In the genomic region with DNA sequence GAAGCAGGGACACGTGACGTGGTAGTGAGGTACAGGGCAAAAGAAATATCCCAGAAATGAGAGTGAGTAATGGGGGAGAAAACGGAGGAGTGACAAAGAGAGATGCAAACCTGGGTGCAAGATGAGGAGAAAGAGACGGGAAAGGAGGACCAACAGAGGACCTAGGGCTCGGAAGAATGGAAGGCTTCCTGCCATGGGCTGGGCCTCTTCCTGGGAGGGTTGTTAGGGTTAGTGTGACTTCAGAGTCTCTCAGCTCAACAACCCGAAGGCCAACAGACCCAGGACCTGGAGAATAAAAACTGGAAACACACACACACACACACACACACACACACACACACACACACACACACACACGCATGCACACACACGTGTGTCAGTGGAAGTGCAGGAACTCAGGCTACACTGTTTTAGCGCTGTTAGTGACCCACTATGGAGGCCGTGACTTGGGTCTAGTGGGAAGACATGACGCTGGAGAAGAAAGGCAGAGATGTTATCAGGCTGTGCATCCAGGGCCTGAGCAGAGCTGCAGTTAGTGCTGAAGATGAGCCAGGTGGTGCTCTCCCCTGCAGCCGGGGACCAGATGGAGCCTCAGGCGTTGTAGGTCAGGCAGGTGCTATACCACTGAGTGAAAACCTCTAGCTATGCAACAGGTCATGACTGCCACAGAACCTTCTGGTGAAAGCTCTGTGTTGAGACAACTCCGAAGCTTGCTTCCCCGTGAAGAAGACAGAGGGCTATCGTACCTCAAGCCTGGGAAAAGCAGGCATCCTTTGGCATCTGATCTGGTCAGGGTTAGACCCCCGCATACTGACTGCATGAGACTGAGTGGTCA, we compare ENCODE assay signal across 8 mouse cellular contexts. TPM values are rescaled to one million over a fixed set of nuclear protein-coding genes. Genes with fewer than 3 reads are reported as not detected.
DNase-seq lines count a peak whose midpoint lies in the region; ATAC-seq and TF ChIP-seq lines count a peak whose summit lies in the region.

No protein-coding gene starts in this region.

- peaks cover 26% of the 10 kb centered on the region for H3K4me1 ChIP-seq in heart, adult 2 months (ENCODE audit: control insufficient read depth, insufficient read depth, low read length)
- peaks cover 33% of the 10 kb centered on the region for H3K4me1 ChIP-seq in forebrain, embryonic 13.5 days
- peaks cover 18% of the 10 kb centered on the region for H3K4me1 ChIP-seq in intestine, embryonic 16.5 days (ENCODE audit: control insufficient read depth, insufficient read depth, low read length)
- peaks cover 17% of the 10 kb centered on the region for H3K4me1 ChIP-seq in stomach, embryonic 15.5 days

- peaks cover under 1% of the 10 kb centered on the region; the same call in 1 of the 2 replicates for H3K36me3 ChIP-seq in heart, adult 2 months (ENCODE audit: control insufficient read depth, insufficient read depth, low read length)
- no peaks in the 10 kb centered on the region for H3K36me3 ChIP-seq in forebrain, embryonic 13.5 days (ENCODE audit: poor library complexity, severe bottlenecking)
- H3K36me3 ChIP-seq in intestine, embryonic 16.5 days (ENCODE audit: control insufficient read depth, insufficient read depth, low read length): no peaks in the 10 kb centered on the region
- no peaks in the 10 kb centered on the region for H3K36me3 ChIP-seq in stomach, embryonic 15.5 days

- H3K79me2 ChIP-seq in heart, adult 2 months (replicated peaks; ENCODE audit: control insufficient read depth, insufficient read depth, low read length): no peaks in the 10 kb centered on the region

- peak in 1 of 2 experiments; percentile 48 for DNase-seq in heart, adult 2 months
- DNase-seq in heart, postnatal 25 days (ENCODE audit: low spot score): no peak
- DNase-seq in MN1 (ENCODE audit: low spot score): peak; percentile 22
- DNase-seq in left cerebral cortex, adult 9 months (ENCODE audit: low spot score in 2 of 2): no peak
- DNase-seq in layer of hippocampus, adult 18-20 months (ENCODE audit: low spot score in 2 of 2): no peak

- no peak for TF ChIP-seq EP300 in heart, adult 2 months (IDR thresholded peaks at IDR 0.05; ENCODE audit: insufficient read depth, low read depth, low read length)

- no peaks in the 10 kb centered on the region for H3K27me3 ChIP-seq in heart, adult 2 months (ENCODE audit: control insufficient read depth, insufficient read depth, low read length)
- H3K27me3 ChIP-seq in forebrain, embryonic 13.5 days: peaks cover 43% of the 10 kb centered on the region
- H3K27me3 ChIP-seq in intestine, embryonic 16.5 days (replicated peaks; ENCODE audit: control insufficient read depth, insufficient read depth, low read length): 0 out of 2 replicates have a peak, but pooled peaks cover 2% of the 10 kb centered on the region
- H3K27me3 ChIP-seq in stomach, embryonic 15.5 days (replicated peaks): peaks cover 6% of the 10 kb centered on the region; the same call in 1 of the 2 replicates

- WGBS in heart, adult 2 months: 63% methylated on average over 17 of the region's 17 CpGs
- WGBS in forebrain, embryonic 13.5 days: 28% methylated on average over 17 of the region's 17 CpGs
- 47% methylated on average over 17 of the region's 17 CpGs for WGBS in intestine, embryonic 16.5 days
- 51% methylated on average over 17 of the region's 17 CpGs for WGBS in stomach, embryonic 15.5 days

- no peak for TF ChIP-seq POLR2A in heart, adult 2 months (IDR thresholded peaks at IDR 0.05; ENCODE audit: insufficient read depth, low read depth, low read length)

- intact Hi-C loops in heart, adult 2 months (cut with DNase I): loop anchor here (1.0 to 10.0 kb wide), 3 partner anchors 57 to 405 kb away; a partner anchor contains a TSS
- intact Hi-C loops in heart, postnatal 25 days (cut with DNase I): loop anchor here (1.0 to 5.0 kb wide), 3 partner anchors 57 to 402 kb away; no protein-coding TSS in a partner anchor

- H3K27ac ChIP-seq in heart, adult 2 months: peak overlapping the region; percentile 92
- H3K27ac ChIP-seq in forebrain, embryonic 13.5 days: no peak overlapping the region
- H3K27ac ChIP-seq in intestine, embryonic 16.5 days (ENCODE audit: low read length): no peak overlapping the region
- no peak overlapping the region for H3K27ac ChIP-seq in stomach, embryonic 15.5 days

- peak overlapping the region; percentile 61 for H3K4me3 ChIP-seq in heart, adult 2 months
- no peak overlapping the region for H3K4me3 ChIP-seq in forebrain, embryonic 13.5 days
- H3K4me3 ChIP-seq in intestine, embryonic 16.5 days (ENCODE audit: low read length): no peak overlapping the region
- no peak overlapping the region for H3K4me3 ChIP-seq in stomach, embryonic 15.5 days (replicated peaks)

- TF ChIP-seq CTCF in heart, adult 2 months (IDR thresholded peaks at IDR 0.05): peak; percentile 8; the same call in 1 of the 2 replicates

- peak overlapping the region; percentile 55 for H3K4me2 ChIP-seq in forebrain, embryonic 13.5 days
- H3K4me2 ChIP-seq in intestine, embryonic 16.5 days (ENCODE audit: low read depth, low read length): peak overlapping the region; percentile 63; the same call in 1 of the 2 replicates
- peak overlapping the region; percentile 56 for H3K4me2 ChIP-seq in stomach, embryonic 15.5 days

- no peaks in the 10 kb centered on the region for H3K9me3 ChIP-seq in forebrain, embryonic 13.5 days (replicated peaks)
- no peaks in the 10 kb centered on the region for H3K9me3 ChIP-seq in intestine, embryonic 16.5 days (ENCODE audit: control insufficient read depth, low read length)
- H3K9me3 ChIP-seq in stomach, embryonic 15.5 days: no peaks in the 10 kb centered on the region

- no peak for ATAC-seq in forebrain, embryonic 13.5 days
- no peak for ATAC-seq in intestine, embryonic 16.5 days
- no peak for ATAC-seq in stomach, embryonic 15.5 days (ENCODE audit: insufficient read depth, low FRiP score, low read depth)

- peak overlapping the region; percentile 76 for H3K9ac ChIP-seq in heart, adult 2 months (ENCODE audit: low read depth, low read length)
- H3K9ac ChIP-seq in forebrain, embryonic 13.5 days: 0 out of 2 replicates have a peak overlapping the region, but pooled peaks have one; percentile 54
- no peak overlapping the region for H3K9ac ChIP-seq in intestine, embryonic 16.5 days (ENCODE audit: low read depth, low read length)
- H3K9ac ChIP-seq in stomach, embryonic 15.5 days: no peak overlapping the region

RNA-seq across cellular contexts. Expression of a gene that starts 45.1 kb away (rescaled TPM):
- total RNA-seq in heart, adult 2 months (2021): 1 to 10 TPM; 4.1 to 4.3 TPM
- polyA plus RNA-seq in heart, adult 2 months (2012; rRNA removed): 3.3 and 3.4 TPM in 2 replicates
- total RNA-seq in heart, postnatal 25 days (2021): 1 to 10 TPM; 5.1 to 5.5 TPM
- 0.40 TPM in 1 of 2 replicates, not detected in the other for polyA plus RNA-seq in forebrain, embryonic 13.5 days (2015; fragmentation: Nextera tagmentation; extraction: Ambion mirVana)
- polyA plus RNA-seq in intestine, embryonic 16.5 days (2015; fragmentation: Nextera tagmentation; extraction: Ambion mirVana): 2.9 and 4.0 TPM in 2 replicates
- polyA plus RNA-seq in stomach, embryonic 15.5 days (2015; fragmentation: Nextera tagmentation; extraction: Ambion mirVana): 2.1 and 3.5 TPM in 2 replicates
- total RNA-seq in layer of hippocampus, adult 18-20 months (2021): 1 to 10 TPM; 2.3 to 2.7 TPM

Comparison
In these comparisons a context has a peak if more than half of its experiments do, and no peak if none do; other contexts are left out.
1. H3K9ac ChIP-seq: peak in heart, adult 2 months (single experiment) and forebrain, embryonic 13.5 days (single experiment); none in intestine, embryonic 16.5 days (single experiment) and stomach, embryonic 15.5 days (single experiment).
2. Peak in every context shown above with its lines, with median percentiles within 50 percentile points of each other: H3K4me2 ChIP-seq.